Comparison of ENCODE assay signal across 7 mouse cellular contexts in genomic region chr17:17392863-17393262, GRCm38 (mm10). TPM values are rescaled to one million over a fixed set of nuclear protein-coding genes. Genes with fewer than 3 reads are reported as not detected.
DNase-seq lines count a peak whose midpoint lies in the region; ATAC-seq and TF ChIP-seq lines count a peak whose summit lies in the region.

No protein-coding gene starts in this region.

- WGBS in midbrain, embryonic 14.5 days, result 67% methylated on average over 7 of the region's 7 CpGs

- ATAC-seq in midbrain, embryonic 14.5 days (ENCODE audit: low FRiP score, low TSS enrichment), result no peak

- intact Hi-C loops in left cerebral cortex, postnatal 4 days (cut with DNase I), result loop anchor here (5.0 to 10.0 kb wide), 2 partner anchors 172 to 359 kb away; no protein-coding TSS in a partner anchor

- H3K4me3 ChIP-seq in layer of hippocampus, adult 2 months, result no peak overlapping the region
- H3K4me3 ChIP-seq in midbrain, embryonic 14.5 days (replicated peaks; ENCODE audit: low read depth, low read length), result no peak overlapping the region

- TF ChIP-seq CTCF in layer of hippocampus, adult 2 months (conservative IDR thresholded peaks at IDR 0.05), result peak; percentile 80

- H3K4me2 ChIP-seq in midbrain, embryonic 14.5 days (ENCODE audit: low read length), result no peak overlapping the region

- H3K9ac ChIP-seq in midbrain, embryonic 14.5 days (replicated peaks; ENCODE audit: low read length), result no peak overlapping the region

- no peaks in the 10 kb centered on the region for H3K4me1 ChIP-seq in midbrain, embryonic 14.5 days (ENCODE audit: control insufficient read depth, insufficient read depth, low read length)

- peak overlapping the region; percentile 68 for H3K27ac ChIP-seq in layer of hippocampus, adult 2 months
- no peak overlapping the region for H3K27ac ChIP-seq in midbrain, embryonic 14.5 days (replicated peaks; ENCODE audit: low read depth, low read length)

- peaks cover 35% of the 10 kb centered on the region for H3K36me3 ChIP-seq in midbrain, embryonic 14.5 days (ENCODE audit: control insufficient read depth, insufficient read depth, low read length)

- no peak for DNase-seq in layer of hippocampus, adult 2 months (ENCODE audit: low spot score in 2 of 2)
- no peak for DNase-seq in layer of hippocampus, adult 9-11 months
- DNase-seq in ZHBTc4 (ENCODE audit: low read depth, low spot score), result peak; percentile 29
- peak; percentile 49 for DNase-seq in induced T-regulatory cell, adult 2 months (ENCODE audit: low read depth)
- peak; percentile 68 for DNase-seq in midbrain, embryonic 14.5 days
- DNase-seq in left cerebral cortex, postnatal 4 days, result no peak
- no peak for DNase-seq in urinary bladder, adult 2 months (ENCODE audit: low spot score)

- H3K27me3 ChIP-seq in midbrain, embryonic 14.5 days (ENCODE audit: control insufficient read depth, insufficient read depth, low read length), result no peaks in the 10 kb centered on the region

- no peaks in the 10 kb centered on the region for H3K9me3 ChIP-seq in midbrain, embryonic 14.5 days (ENCODE audit: control insufficient read depth, low read length)

RNA-seq across cellular contexts. Expression of gene Lix1, which starts 9.6 kb away (rescaled TPM):
- 10 to 100 TPM; 71.8 to 77.6 TPM for total RNA-seq in layer of hippocampus, adult 2 months (2021)
- 8.1 and 9.2 TPM in 2 replicates for polyA plus RNA-seq in midbrain, embryonic 14.5 days (2014; fragmentation: Nextera tagmentation; extraction: Ambion mirVana)
- total RNA-seq in left cerebral cortex, postnatal 4 days (2021), result 10 to 100 TPM; 37.9 to 38.2 TPM
- 1.6 and 1.8 TPM in 2 replicates for polyA plus RNA-seq in urinary bladder, adult 2 months (2012; rRNA removed)

RNA-seq across cellular contexts. Expression of gene Riok2, which starts 18.8 kb away (rescaled TPM):
- total RNA-seq in layer of hippocampus, adult 2 months (2021), result 10 to 100 TPM; 19.8 to 21.3 TPM
- polyA plus RNA-seq in midbrain, embryonic 14.5 days (2014; fragmentation: Nextera tagmentation; extraction: Ambion mirVana), result 24.0 and 26.2 TPM in 2 replicates
- total RNA-seq in left cerebral cortex, postnatal 4 days (2021), result 10 to 100 TPM; 20.1 to 20.9 TPM
- polyA plus RNA-seq in urinary bladder, adult 2 months (2012; rRNA removed), result 25.1 and 32.0 TPM in 2 replicates

Comparison
In these comparisons a context has a peak if more than half of its experiments do, and no peak if none do; other contexts are left out.
1. DNase-seq: peak in ZHBTc4 (single experiment), induced T-regulatory cell, adult 2 months (single experiment) and midbrain, embryonic 14.5 days (single experiment); none in layer of hippocampus, adult 2 months (0 of 2), layer of hippocampus, adult 9-11 months (single experiment), left cerebral cortex, postnatal 4 days (single experiment) and urinary bladder, adult 2 months (single experiment).